In genomic region chr1:59762208-59762607, GRCm38 (mm10) we compare ENCODE assay signal across 8 mouse cellular contexts. TPM values are rescaled to one million over a fixed set of nuclear protein-coding genes. Genes with fewer than 3 reads are reported as not detected.
DNase-seq lines count a peak whose midpoint lies in the region; ATAC-seq lines count a peak whose summit lies in the region.

No protein-coding gene starts in this region.

- WGBS in forebrain, embryonic 15.5 days, result under 1% methylated on average over 10 of the region's 10 CpGs
- 2% methylated on average over 10 of the region's 10 CpGs for WGBS in intestine, embryonic 14.5 days
- 14% methylated on average over 10 of the region's 10 CpGs for WGBS in liver, embryonic 12.5 days (ENCODE audit: insufficient replicate concordance)
- 3% methylated on average over 10 of the region's 10 CpGs for WGBS in neural tube, embryonic 12.5 days

- peak overlapping the region; percentile 95 for H3K9ac ChIP-seq in forebrain, embryonic 15.5 days (replicated peaks)
- H3K9ac ChIP-seq in intestine, embryonic 14.5 days (ENCODE audit: low read length), result peak overlapping the region; percentile 97
- H3K9ac ChIP-seq in liver, embryonic 12.5 days, result peak overlapping the region; percentile 92
- peak overlapping the region; percentile 94 for H3K9ac ChIP-seq in neural tube, embryonic 12.5 days

- H3K36me3 ChIP-seq in forebrain, embryonic 15.5 days, result no peaks in the 10 kb centered on the region
- no peaks in the 10 kb centered on the region for H3K36me3 ChIP-seq in intestine, embryonic 14.5 days (ENCODE audit: control insufficient read depth, insufficient read depth, low read length)
- no peaks in the 10 kb centered on the region for H3K36me3 ChIP-seq in liver, embryonic 12.5 days
- H3K36me3 ChIP-seq in neural tube, embryonic 12.5 days, result no peaks in the 10 kb centered on the region

- H3K4me1 ChIP-seq in forebrain, embryonic 15.5 days, result peaks cover 13% of the 10 kb centered on the region
- H3K4me1 ChIP-seq in intestine, embryonic 14.5 days (replicated peaks; ENCODE audit: control insufficient read depth, insufficient read depth, low read length), result peaks cover 6% of the 10 kb centered on the region; the same call in 1 of the 2 replicates
- H3K4me1 ChIP-seq in liver, embryonic 12.5 days, result peaks cover 27% of the 10 kb centered on the region
- peaks cover 10% of the 10 kb centered on the region for H3K4me1 ChIP-seq in neural tube, embryonic 12.5 days

- DNase-seq in layer of hippocampus, adult 9-10 months (ENCODE audit: low spot score), result peak; percentile 6
- no peak for DNase-seq in layer of hippocampus, postnatal 36 days
- peak; percentile 37 for DNase-seq in adrenal gland, postnatal 14 days
- peak; percentile 78 for DNase-seq in intestine, embryonic 14.5 days (ENCODE audit: low spot score)
- peak; percentile 34 for DNase-seq in urinary bladder, adult 2 months (ENCODE audit: low spot score)

- no peak for ATAC-seq in forebrain, embryonic 15.5 days (replicated peaks)
- ATAC-seq in intestine, embryonic 14.5 days (replicated peaks; ENCODE audit: low FRiP score, low TSS enrichment, low read depth), result no peak
- no peak for ATAC-seq in liver, embryonic 12.5 days
- no peak for ATAC-seq in neural tube, embryonic 12.5 days (ENCODE audit: low FRiP score, low read depth)

- peak overlapping the region; percentile 51 for H3K4me2 ChIP-seq in forebrain, embryonic 15.5 days (replicated peaks)
- peak overlapping the region; percentile 85 for H3K4me2 ChIP-seq in intestine, embryonic 14.5 days (ENCODE audit: low read length)
- peak overlapping the region; percentile 100 for H3K4me2 ChIP-seq in liver, embryonic 12.5 days
- peak overlapping the region; percentile 76 for H3K4me2 ChIP-seq in neural tube, embryonic 12.5 days (replicated peaks)

- H3K27ac ChIP-seq in forebrain, embryonic 15.5 days (replicated peaks), result peak overlapping the region; percentile 99
- H3K27ac ChIP-seq in intestine, embryonic 14.5 days (ENCODE audit: low read depth), result peak overlapping the region; percentile 100
- peak overlapping the region; percentile 76 for H3K27ac ChIP-seq in liver, embryonic 12.5 days
- H3K27ac ChIP-seq in neural tube, embryonic 12.5 days, result peak overlapping the region; percentile 99

- H3K4me3 ChIP-seq in forebrain, embryonic 15.5 days, result peak overlapping the region; percentile 96
- H3K4me3 ChIP-seq in intestine, embryonic 14.5 days (ENCODE audit: low read depth, low read length), result peak overlapping the region; percentile 76
- H3K4me3 ChIP-seq in liver, embryonic 12.5 days, result peak overlapping the region; percentile 89
- H3K4me3 ChIP-seq in neural tube, embryonic 12.5 days, result peak overlapping the region; percentile 90

- no peaks in the 10 kb centered on the region for H3K9me3 ChIP-seq in forebrain, embryonic 15.5 days
- H3K9me3 ChIP-seq in intestine, embryonic 14.5 days (ENCODE audit: control insufficient read depth, low read length), result no peaks in the 10 kb centered on the region
- no peaks in the 10 kb centered on the region for H3K9me3 ChIP-seq in liver, embryonic 12.5 days (replicated peaks)
- no peaks in the 10 kb centered on the region for H3K9me3 ChIP-seq in neural tube, embryonic 12.5 days

- no peaks in the 10 kb centered on the region for H3K27me3 ChIP-seq in forebrain, embryonic 15.5 days
- no peaks in the 10 kb centered on the region for H3K27me3 ChIP-seq in intestine, embryonic 14.5 days (replicated peaks; ENCODE audit: control insufficient read depth, insufficient read depth, low read length)
- H3K27me3 ChIP-seq in liver, embryonic 12.5 days (replicated peaks), result no peaks in the 10 kb centered on the region
- H3K27me3 ChIP-seq in neural tube, embryonic 12.5 days (replicated peaks), result no peaks in the 10 kb centered on the region

RNA-seq across cellular contexts. Expression of gene Bmpr2, which starts 1.0 kb away (rescaled TPM):
- 10 to 100 TPM; 91.8 to 93.4 TPM for total RNA-seq in layer of hippocampus, postnatal 36 days (2021)
- total RNA-seq in adrenal gland, postnatal 14 days (2021), result 62.0 and 64.6 TPM in 2 replicates
- 13.1 and 13.4 TPM in 2 replicates for polyA plus RNA-seq in forebrain, embryonic 15.5 days (2015; fragmentation: Nextera tagmentation; extraction: Ambion mirVana)
- polyA plus RNA-seq in intestine, embryonic 14.5 days (2014; fragmentation: Nextera tagmentation; extraction: Ambion mirVana), result 11.9 and 12.5 TPM in 2 replicates
- 1.5 and 1.8 TPM in 2 replicates for polyA plus RNA-seq in liver, embryonic 12.5 days (2016; fragmentation: Nextera tagmentation; extraction: Ambion mirVana)
- 11.8 and 13.3 TPM in 2 replicates for polyA plus RNA-seq in neural tube, embryonic 12.5 days (2016; fragmentation: Nextera tagmentation; extraction: Ambion mirVana)
- polyA plus RNA-seq in urinary bladder, adult 2 months (2012; rRNA removed), result 15.4 and 20.7 TPM in 2 replicates

Comparison
In these comparisons a context has a peak if more than half of its experiments do, and no peak if none do; other contexts are left out.
1. DNase-seq: peak in layer of hippocampus, adult 9-10 months (single experiment), adrenal gland, postnatal 14 days (single experiment), intestine, embryonic 14.5 days (single experiment) and urinary bladder, adult 2 months (single experiment); none in layer of hippocampus, postnatal 36 days (0 of 2).
2. Peak in every context shown above with its lines, with median percentiles within 50 percentile points of each other: H3K27ac ChIP-seq, H3K4me2 ChIP-seq, H3K4me3 ChIP-seq and H3K9ac ChIP-seq.